Mouse (Mus musculus) testis, adult 2 months (tissue): Measurements from ENCODE around the gene Nck2.

ENCODE experiments used
- CTCF ChIP-seq: fragments of 200-500 bp; IDR thresholded peaks from 2 replicates; pipeline ENCODE4 v1.5.1; 2012; ENCODE audit warnings: low read depth, mild to moderate bottlenecking, inconsistent platforms, low read length, moderate library complexity; ENCODE audit not compliant: control insufficient read depth, insufficient read depth, insufficient replicate concordance
- POLR2A ChIP-seq: fragments of 200-500 bp; IDR thresholded peaks from 2 replicates; pipeline ENCODE4 v1.6.1; 2012; ENCODE audit warnings: low read depth, mild to moderate bottlenecking, inconsistent platforms, low read length, moderate library complexity; ENCODE audit not compliant: control insufficient read depth

DNA sequence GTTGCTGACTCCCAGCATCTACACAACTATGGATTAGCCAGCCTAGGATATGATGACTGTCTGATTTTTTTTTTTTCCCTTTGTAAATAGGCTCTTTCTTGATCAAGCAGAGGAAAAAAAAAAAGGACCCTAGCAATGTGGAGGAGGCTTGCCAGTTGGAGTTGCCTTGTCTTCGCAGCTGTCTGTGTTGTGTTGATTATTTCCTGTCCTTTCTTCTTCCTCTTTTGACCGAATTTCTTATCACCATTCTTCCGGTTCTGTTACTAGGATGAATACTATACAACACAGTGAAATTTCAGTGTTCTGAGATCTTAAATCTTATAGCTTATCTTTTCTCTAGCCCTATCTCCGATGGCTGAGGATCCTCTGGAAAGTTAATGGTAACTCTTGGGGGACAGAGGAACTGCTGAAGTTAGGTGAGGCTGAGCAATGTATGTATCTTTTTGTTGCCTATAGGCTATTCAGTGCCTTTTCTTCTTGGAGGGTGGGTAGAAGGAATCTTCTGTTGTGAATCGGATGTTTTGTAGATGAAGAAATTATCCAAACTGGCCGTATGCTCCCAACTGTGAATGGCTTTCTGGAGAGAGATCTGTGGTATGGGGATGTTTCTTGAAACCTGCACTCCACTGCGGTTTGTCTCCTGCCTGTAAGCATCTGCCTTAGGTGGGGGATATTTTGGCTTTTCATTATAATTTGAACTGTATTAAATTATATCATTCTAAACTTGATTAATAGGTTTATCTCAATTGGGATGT lies 12.8 kb downstream of the Nck2 start:
- no peak for TF ChIP-seq CTCF
- no peak for TF ChIP-seq POLR2A
